Mouse (Mus musculus) activated CD4-positive, CD25-positive, alpha-beta regulatory T cell, adult 4 months (primary cell): ENCODE results near the gene Nynrin. TPM values are rescaled to one million over a fixed set of nuclear protein-coding genes. Genes with fewer than 3 reads are reported as not detected.

Source experiments
- ATAC-seq: one replicate; pipeline ENCODE4 v1.8.0; 2017
- polyA plus RNA-seq, 2 experiments: library from polyadenylated mRNA; unstranded; fragments of 100-300 nt; shearing (Covaris generic); gene quantifications; one replicate each; pipeline ENCODE4 v1.2.1; 2017

Gene Nynrin
- polyA plus RNA-seq, 2 experiments from 2014 or later, result 0.08 TPM; not detected in 1

GRCm38 (mm10) chr14:55880982-55881381, 27.2 kb downstream of the Nynrin start:
- ATAC-seq, result no peak

GRCm38 (mm10) chr14:55882171-55882641, 28.4 kb downstream of the Nynrin start:
- ATAC-seq, result peak; percentile 54

GRCm38 (mm10) chr14:55883149-55883661, 29.4 kb downstream of the Nynrin start:
- no peak for ATAC-seq

- no peak for ATAC-seq
These were observed 29.9 kb downstream of the Nynrin start for GRCm38 (mm10) chr14:55883663-55884062.

- ATAC-seq, result no peak
These were observed 30.4 kb downstream of the Nynrin start, which contains the start of gene Cbln3 for GRCm38 (mm10) chr14:55884166-55884565. Cbln3 (minus strand) TSS chr14:55884392.

- ATAC-seq, result peak; percentile 57
These were observed 30.9 kb downstream of the Nynrin start, which contains the start of gene Khnyn for GRCm38 (mm10) chr14:55884713-55885113. Khnyn (plus strand) TSS chr14:55884947.

GRCm38 (mm10) chr14:55885114-55885790, 31.4 kb downstream of the Nynrin start:
- ATAC-seq, result no peak

- ATAC-seq, result peak; percentile 49
These were observed 32.0 kb downstream of the Nynrin start for GRCm38 (mm10) chr14:55885791-55886271.

GRCm38 (mm10) chr14:55886571-55887382, 33.0 kb downstream of the Nynrin start:
- ATAC-seq, result no peak

- ATAC-seq, result no peak
These were observed 43.9 kb downstream of the Nynrin start for GRCm38 (mm10) chr14:55897671-55898070.

GRCm38 (mm10) chr14:55898947-55899346, 45.1 kb downstream of the Nynrin start:
- ATAC-seq, result no peak

GRCm38 (mm10) chr14:55899701-55900413, 46.0 kb downstream of the Nynrin start, which contains the start of gene Sdr39u1:
Sdr39u1 (minus strand) TSS chr14:55900293.
- ATAC-seq, result peak; percentile 97

- no peak for ATAC-seq
These were observed 46.6 kb downstream of the Nynrin start for GRCm38 (mm10) chr14:55900414-55900755.

- ATAC-seq, result no peak
These were observed 51.7 kb downstream of the Nynrin start for GRCm38 (mm10) chr14:55905518-55905917.

GRCm38 (mm10) chr14:55913406-55913805, 59.6 kb downstream of the Nynrin start:
- peak; percentile 89 for ATAC-seq

- peak; percentile 82 for ATAC-seq
These were observed 64.7 kb downstream of the Nynrin start for GRCm38 (mm10) chr14:55918240-55919082.

GRCm38 (mm10) chr14:55922475-55923232, 68.8 kb downstream of the Nynrin start:
- ATAC-seq, result no peak
